Mouse (Mus musculus) liver, adult (tissue): Measurements from ENCODE around the gene Slc2a9.

Experiments
- GATA4 ChIP-seq: IDR thresholded peaks from 2 replicates; pipeline ENCODE4 v1.6.1; 2014; ENCODE audit warnings: mild to moderate bottlenecking, low read length; ENCODE audit not compliant: insufficient replicate concordance

Gene Slc2a9

DNA sequence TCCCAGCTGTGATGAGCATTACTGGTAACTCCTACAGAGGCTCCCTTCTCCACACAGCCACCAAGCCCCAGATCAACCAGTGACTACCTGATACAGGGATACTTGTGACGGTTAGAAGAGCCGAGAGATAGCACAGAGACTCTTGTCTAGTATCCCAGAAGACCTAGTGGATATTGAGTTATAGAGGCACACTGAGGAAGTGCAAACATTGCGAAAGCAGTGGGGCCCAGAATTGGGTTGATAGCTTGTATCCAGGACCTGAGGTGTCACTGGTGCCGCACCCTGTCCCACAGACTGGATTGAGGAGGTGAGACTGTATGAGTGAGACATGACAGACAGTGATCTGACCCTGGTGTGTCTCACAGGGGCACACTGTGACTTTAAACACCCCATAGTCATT, at the start of gene Slc2a9:
Gene Slc2a9 (minus strand): TSS at position 152 of the 400 bp plus-strand sequence.
- no peak for TF ChIP-seq GATA4

DNA sequence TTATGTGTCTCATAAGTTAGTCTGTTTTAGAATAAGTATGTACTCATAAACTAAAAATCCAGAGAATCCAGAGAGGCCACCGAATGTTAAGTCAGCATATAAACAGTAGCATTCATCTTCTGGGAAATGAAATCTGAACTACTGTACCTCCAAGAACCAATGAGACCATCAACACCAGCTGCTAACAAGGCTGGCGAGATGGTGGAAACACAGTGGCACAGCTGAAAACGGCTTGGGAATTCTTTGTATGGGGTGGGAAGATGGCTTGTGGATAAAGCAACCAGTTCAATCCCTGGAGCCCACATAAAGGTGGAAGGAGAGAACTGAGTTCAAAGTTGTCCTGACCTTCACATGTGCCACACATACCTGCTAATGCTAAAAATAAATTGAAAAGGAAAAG, 49.7 kb upstream of the Slc2a9 start:
- no peak for TF ChIP-seq GATA4

DNA sequence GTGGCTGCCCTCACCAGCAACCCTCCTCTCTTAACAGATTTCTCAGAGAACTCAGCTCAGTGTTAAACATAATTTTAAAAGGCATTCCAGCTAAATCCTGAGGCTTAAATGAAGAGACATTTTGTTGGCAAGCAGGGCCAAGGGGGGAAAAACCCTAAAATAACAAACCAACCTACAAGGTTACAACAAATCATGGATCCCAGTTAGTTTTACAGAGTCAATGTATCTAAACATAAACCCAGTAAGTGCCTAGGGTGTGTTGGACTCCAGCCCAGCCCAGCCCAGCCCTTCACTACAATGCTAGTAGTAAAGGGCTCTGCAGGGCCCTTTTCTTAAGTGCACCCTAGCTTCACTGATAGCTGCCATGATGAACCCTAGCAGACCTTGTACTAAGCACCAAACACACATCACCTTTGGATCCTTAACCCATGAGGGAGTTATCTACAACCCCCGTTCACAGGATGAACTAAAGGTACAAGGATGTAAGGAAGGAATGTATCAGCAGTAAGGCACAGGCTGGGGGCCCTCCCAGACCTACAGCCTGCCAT, 47.4 kb upstream of the Slc2a9 start:
- no peak for TF ChIP-seq GATA4

DNA sequence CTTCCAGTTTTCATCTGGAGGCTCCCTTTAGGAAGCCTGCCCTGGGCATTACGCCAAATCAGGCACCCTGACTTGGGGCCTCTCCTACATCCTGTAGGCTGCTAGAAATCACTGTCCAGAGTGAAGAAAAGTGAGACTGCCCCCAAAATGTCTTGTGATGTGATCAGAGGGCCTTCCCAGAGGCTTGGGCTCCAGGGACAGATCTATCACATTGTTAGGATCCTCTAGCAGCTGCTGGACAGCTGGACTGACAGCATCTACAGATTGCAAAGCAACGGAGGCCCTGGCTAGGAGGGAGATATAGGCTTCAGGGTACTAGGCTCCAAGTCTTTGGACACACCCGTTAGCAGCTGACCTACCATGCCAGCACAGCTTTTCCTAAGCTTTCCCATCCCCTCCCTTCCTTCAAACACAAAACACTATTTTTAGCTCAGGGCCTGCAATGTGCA, 46.5 kb upstream of the Slc2a9 start:
- no peak for TF ChIP-seq GATA4

DNA sequence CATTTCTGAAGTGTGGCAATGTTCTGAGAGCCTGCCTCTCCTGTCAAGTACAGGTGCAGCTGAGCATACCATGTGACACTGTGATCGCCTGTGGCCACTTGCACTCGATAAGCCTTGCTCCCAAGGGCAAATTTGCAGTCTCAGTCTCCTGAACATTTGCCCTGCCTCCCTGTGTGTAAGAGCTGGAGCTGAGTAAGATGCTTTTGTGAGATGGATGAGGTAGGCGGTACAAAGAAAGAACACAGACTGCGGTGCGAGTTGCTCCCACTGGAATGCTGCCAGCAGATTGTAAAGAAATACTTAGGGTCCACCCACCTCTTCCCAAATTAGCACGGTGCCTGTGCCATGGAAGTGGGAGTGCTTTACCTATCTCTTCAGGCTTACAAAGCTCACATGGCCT, 44.4 kb upstream of the Slc2a9 start:
- TF ChIP-seq GATA4: no peak

DNA sequence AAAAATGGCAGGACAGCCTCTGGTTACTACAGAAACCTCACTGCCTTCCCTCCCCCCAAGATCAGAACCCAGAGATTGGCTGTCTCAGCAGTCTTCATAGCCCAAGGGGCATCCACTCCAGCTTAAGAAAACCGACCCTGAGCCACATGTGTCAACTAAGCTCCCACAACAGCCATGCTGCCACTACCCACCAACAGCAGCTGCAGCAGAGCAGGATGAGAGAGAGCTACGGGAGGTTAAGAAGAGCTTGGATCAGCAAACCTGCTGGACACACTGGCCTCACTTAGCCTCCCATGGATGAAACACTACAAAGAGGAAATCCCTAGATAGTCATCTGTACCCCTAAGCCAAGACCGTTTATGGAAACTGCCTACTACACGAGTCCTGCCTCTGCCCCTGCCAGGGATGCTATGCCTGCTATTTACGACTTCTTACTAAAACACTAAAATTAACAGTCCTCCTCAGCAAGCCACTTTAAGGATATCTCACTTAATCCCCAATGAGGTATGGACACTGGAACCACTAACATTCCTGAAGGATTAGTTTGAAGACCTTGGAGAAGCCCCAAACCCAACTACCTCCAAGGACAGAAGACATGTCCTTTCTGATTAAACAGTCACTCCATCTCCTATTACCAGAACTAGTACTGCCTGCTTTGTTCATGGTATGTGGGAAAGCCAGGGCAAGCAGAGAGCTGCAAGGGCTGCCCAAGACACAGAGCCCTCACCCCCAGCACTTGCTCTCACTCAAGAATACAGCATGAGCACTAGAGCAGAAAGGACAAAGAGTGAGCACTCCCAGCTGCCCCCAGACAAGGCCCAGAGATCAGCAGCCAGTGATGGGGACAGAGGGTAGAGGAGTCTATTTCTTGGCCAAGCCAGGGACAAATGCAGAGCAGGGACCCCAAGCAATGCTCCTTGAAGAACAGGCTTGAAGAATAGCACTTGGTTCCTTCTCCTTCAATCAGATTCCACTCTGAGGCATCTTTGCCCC, 41.8 kb upstream of the Slc2a9 start:
- TF ChIP-seq GATA4: no peak

DNA sequence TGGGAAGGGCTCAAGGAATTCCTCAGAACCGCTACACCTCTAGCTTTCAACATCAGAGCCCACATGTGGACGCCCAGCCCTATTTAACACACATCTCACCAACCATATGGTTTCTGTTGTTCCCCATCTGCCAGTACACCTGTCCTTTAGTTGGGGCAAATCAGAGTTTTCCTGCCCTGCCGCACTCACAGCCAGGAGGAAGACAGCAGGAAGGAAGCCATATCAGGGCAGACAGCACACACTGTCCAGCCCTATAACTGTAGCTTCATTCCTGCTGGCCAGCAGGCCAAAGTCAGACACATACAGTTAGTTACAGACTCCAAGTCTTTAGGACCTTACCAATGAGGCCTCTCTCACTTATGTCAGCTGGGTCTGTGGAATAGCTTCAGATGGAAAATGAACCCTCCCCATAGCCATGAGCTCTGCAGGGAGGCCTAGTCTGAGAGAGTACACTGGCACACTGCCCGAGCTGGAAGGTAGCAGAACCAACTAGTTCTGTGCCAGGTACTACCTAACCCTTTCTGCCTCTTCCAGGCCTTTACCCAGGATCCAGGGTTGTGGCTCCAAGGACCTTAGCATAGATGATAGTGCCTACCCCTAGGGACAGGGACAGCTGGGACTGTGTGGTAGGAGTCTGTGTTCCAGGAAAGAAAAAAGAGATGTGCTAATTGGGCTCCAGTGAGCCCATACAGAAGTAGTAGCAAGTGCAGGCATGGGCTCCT, 40.7 kb upstream of the Slc2a9 start:
- no peak for TF ChIP-seq GATA4

DNA sequence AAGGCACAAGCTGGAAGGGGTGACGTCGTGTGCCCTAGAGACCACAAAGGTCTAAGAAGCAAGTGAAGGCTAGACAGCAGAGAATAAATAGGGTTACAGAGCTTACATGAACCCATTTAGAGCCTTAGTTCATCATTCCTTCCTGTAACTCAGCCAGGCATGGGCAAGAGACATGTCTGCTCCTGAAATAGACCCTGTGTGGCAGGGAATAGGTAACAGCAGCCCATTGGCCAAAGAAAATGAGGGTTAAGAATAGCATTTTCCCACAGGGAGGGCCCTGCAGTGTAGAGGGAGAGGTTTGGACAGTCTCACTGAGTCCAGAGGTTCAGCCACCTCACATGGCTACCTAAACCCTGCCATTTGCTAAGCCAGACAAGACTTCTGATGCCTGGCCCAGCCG, 38.8 kb upstream of the Slc2a9 start:
- TF ChIP-seq GATA4: no peak

DNA sequence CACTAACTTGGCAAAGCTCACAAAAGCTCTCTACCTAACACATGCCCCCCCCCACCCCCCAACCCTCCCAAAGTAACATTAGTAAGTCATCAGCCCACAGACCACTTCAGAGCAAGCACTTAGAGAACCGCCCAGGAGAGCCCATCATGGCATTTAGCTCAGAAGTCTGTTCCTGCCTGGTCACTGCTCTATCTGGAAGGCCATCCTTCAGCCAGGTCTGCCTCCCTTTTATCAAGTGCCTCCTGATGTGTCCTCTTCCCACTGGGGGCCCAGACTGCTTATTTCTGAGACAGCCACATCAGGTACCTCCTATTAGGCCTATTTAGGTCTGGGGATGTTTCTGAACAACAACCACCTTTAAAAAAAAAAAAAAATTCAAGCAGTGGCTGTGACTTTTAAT, 38.0 kb upstream of the Slc2a9 start:
- TF ChIP-seq GATA4: no peak

DNA sequence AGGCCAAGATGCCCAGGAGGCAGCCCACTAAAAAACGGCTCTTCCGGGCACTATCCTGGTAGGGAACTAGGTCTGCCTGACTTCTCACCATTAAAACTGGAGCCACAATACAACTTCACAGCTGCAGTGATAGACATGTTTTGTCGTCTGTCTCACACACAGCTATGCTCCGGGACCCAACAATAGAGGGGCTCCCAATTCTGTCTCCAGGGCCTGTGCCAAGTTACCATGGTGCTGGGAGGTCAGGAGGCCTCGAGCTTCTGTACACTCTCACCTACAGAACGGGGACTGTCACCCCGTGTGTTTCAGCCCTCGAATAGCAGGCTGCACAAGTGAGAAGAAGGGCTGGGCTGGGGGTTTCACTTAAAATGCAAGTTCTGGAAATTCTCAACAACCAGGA, 35.6 kb upstream of the Slc2a9 start:
- no peak for TF ChIP-seq GATA4

DNA sequence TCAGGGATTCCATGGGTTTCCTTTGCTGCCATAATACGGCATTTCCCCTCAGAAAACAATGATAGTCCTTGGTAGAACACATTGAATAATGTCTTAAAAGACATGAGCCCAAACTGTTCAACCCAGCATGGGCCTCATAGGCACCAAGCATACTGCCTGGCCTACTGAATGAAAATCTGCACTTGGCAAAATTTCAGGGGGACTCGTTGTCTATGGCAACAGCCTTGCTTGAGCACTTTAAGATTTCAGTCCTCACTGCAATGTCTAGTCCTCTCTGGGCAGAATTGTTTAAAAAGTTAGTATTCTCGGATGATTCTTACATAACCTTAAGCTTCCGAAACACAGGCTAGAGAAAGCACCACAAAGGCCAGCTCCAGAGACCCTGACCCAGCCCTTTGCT, 34.9 kb upstream of the Slc2a9 start:
- TF ChIP-seq GATA4: no peak

DNA sequence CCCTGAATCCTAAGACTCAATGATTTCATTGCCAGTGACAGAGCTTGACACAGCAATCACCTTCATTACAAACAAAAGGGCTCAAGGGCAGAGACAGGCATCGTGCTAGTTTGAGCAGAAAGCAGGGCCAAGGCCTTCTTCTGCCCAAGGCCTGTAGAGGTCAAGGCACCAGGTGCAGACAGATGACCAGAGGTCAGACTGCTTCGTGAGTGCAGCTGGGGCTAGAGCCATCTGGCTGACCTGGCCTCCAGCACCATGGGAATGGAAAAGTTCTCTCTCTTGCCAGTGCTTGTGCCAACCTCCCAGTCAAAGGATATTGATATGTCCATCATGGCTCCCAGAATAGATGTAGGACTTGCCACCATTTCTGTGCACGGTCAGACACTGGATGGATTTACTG, 33.9 kb upstream of the Slc2a9 start:
- TF ChIP-seq GATA4: no peak

DNA sequence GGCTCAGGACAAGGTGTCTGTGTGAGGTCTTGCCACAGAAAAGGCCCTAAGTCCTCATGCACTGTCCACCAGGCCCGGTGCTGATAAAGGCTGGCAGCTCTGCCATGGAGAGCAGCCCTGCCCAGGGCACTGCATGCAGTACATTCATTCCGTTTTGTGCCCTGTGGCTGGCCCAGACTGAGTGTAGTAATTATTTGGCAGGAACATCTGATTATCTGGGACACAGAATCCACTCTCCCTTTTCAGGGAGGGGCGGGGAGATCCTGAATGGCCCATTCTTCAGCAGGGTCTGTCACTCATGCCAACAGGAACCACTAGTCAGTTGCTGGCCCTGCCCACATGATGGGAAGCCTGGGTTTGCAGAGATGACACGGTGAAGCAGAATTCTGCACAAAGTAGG, 29.1 kb upstream of the Slc2a9 start:
- TF ChIP-seq GATA4: no peak

DNA sequence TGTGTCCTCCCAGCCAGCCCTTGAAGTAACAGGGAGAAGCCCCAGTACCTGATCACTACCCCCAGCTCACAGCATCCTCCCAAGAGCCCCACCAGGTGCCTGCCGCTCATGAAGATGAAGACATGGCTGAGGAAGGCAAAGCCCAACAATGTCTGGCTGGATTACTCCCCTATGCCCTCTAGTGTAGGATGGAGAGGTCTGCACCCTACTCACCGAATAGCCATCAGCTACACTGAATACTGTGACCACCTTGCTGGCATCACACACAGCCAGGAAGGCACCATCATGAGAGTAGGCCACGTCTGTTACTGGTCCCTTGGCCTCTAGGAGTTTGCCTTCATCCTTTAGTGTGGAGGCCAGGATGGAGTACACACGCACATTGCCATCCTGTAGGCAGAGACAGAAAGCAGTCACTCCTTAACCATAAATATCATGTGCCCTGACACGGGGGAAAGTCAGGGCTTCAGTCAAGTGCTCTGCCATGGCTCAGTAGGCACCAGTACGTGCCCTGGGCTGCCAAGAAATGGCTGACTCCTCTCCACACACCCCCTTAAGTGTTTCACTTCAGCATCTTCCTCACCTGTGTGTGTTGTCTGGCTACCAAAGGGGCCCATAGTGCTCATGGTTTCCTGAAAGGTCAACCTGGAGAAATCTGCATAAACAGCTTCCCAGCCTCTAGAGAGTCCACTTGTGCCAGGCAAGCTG, 26.9 kb upstream of the Slc2a9 start:
- no peak for TF ChIP-seq GATA4

DNA sequence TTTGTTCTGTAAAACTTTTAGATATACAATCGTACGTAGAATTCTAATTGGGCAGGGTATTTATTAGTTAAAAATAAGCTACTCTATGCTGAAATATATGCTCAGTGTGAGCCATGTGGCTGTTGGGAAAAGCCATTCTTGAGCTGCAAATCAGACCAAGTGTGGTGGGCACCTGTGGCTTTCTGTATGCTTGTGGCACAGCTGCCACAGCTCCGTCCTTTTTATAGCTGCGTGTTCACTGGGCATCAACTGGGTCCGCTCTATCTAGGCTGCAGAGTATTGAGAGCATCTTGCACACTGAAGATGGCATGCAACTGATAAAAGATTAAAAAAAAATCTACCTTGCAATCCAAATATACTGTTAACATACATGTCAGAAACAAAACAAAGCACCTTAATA, 20.0 kb upstream of the Slc2a9 start:
- no peak for TF ChIP-seq GATA4

DNA sequence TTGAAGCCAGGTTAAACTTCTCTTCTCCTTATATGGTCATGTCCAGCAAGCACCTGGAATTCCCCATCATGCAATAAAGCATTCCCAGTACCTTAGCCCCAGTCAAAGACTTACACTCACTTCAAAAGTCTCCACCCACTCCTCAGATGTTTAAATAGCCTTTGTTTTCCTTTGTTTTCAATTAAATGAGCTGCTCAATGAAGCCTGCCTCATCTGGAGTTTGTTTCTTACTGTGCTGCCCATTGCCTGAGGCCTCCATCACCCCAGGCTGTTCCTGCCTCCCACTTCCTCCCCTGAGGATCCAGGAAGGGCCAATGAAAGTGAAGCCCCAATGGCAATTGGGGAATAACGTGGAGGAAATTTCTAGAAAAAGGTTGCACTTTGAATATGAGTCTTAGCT, 17.9 kb upstream of the Slc2a9 start:
- no peak for TF ChIP-seq GATA4

DNA sequence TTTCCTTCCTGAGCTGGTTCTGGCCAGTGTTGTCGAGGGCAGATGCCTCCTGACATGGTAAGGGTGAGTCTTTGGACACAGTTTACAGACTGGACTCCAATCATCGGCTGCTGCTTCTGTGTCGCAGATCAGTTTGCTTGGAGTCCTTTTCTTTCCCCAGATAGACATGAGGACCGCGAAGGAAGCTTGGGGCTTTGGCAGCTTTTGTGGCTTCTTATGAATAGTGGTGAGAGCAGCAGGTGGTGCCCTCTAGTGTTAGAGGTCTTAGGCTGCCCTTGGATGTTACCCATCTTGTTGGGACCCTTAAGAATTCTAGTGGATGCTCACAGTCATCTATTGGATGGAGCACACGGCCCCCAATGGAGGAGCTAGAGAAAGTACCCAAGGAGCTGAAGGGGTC, 13.3 kb upstream of the Slc2a9 start:
- no peak for TF ChIP-seq GATA4
